Mouse (Mus musculus) limb, embryonic 13.5 days (tissue): ENCODE measurements around the gene Rnf11. TPM values are rescaled to one million over a fixed set of nuclear protein-coding genes. Genes with fewer than 3 reads are reported as not detected.

Experiments used
- ATAC-seq: fragments of 200-750 bp; cut with Nextera tagmentation; 2 replicates; pipeline ENCODE4 v1.8.0; 2017; ENCODE audit warnings: low read depth, moderate number of reproducible peaks, moderate TSS enrichment; ENCODE audit not compliant: low FRiP score
- H3K27ac ChIP-seq: fragments of 300-500 bp; sonication (generic); 2 replicates; pipeline ENCODE4 v1.5.1; 2015; ENCODE audit warnings: inconsistent platforms, mild to moderate bottlenecking, moderate library complexity
- H3K27me3 ChIP-seq: fragments of 300-500 bp; sonication (generic); 2 replicates; pipeline ENCODE4 v1.6.1; 2015; ENCODE audit warnings: mild to moderate bottlenecking, inconsistent platforms
- H3K36me3 ChIP-seq: fragments of 300-500 bp; sonication (generic); 2 replicates; pipeline ENCODE4 v1.6.1; 2015; ENCODE audit warnings: inconsistent platforms, mild to moderate bottlenecking, moderate library complexity
- H3K4me1 ChIP-seq: fragments of 300-500 bp; sonication (generic); 2 replicates; pipeline ENCODE4 v1.6.1; 2015; ENCODE audit warnings: inconsistent platforms
- H3K4me2 ChIP-seq: fragments of 300-500 bp; sonication (generic); replicated peaks from 2 replicates; pipeline ENCODE4 v1.6.1; 2015; ENCODE audit warnings: inconsistent platforms, mild to moderate bottlenecking, moderate library complexity
- H3K4me3 ChIP-seq: fragments of 300-500 bp; sonication (generic); 2 replicates; pipeline ENCODE4 v1.5.1; 2015; ENCODE audit warnings: moderate library complexity, mild to moderate bottlenecking, inconsistent platforms
- H3K9ac ChIP-seq: fragments of 300-500 bp; sonication (generic); 2 replicates; pipeline ENCODE4 v1.6.1; 2015; ENCODE audit warnings: mild to moderate bottlenecking, inconsistent platforms
- H3K9me3 ChIP-seq: fragments of 300-500 bp; sonication (generic); 2 replicates; pipeline ENCODE4 v1.6.1; 2016; ENCODE audit warnings: inconsistent platforms
- WGBS: fragments of 180-500 bp; shearing (Covaris S2); methylation state at CpG from one replicate; pipeline ENCODE4 v1.1.7; 2015; 5-methylcytosine and 5-hydroxymethylcytosine counted together
- polyA plus RNA-seq: library from polyadenylated mRNA; unstranded; fragments of >200 nt; fragmentation: Nextera tagmentation; extraction: Ambion mirVana; gene quantifications from 2 replicates; pipeline ENCODE4 v1.2.1, GENCODE M21; 2015

Gene Rnf11
- polyA plus RNA-seq, 1 experiment from 2014 or later: 47.5 TPM

DNA sequence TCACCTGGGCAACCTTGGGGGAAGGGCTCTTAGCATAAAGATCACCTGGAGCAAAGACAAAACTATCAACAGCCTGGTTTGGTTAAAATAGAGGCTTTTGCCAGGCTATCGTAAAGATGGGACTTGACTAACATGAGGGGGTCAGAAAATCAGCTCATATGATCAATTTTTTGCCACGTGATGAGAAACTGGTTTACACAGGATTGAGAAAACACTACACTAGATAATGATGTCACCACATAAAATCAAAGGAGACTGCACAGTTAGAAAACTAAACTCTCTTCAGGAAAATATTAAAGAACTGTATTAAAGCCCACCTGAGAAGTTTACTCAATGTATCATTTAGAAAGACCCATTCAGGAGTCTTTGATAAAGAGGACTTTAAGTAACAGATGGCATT is 9.4 kb downstream of the Rnf11 start:
- Histone ChIP-seq H3K9ac (peak overlapping the region; percentile 99), H3K9me3 (no peaks in the 10 kb centered on the region), H3K4me1 (peaks cover 6% of the 10 kb centered on the region), H3K4me3 (peak overlapping the region; percentile 91), H3K4me2 (peak overlapping the region; percentile 74), H3K36me3 (peaks cover 14% of the 10 kb centered on the region), H3K27ac (no peak overlapping the region), H3K27me3 (no peaks in the 10 kb centered on the region)
- 53% methylated on average over 2 of the region's 2 CpGs for WGBS
- no peak for ATAC-seq

DNA sequence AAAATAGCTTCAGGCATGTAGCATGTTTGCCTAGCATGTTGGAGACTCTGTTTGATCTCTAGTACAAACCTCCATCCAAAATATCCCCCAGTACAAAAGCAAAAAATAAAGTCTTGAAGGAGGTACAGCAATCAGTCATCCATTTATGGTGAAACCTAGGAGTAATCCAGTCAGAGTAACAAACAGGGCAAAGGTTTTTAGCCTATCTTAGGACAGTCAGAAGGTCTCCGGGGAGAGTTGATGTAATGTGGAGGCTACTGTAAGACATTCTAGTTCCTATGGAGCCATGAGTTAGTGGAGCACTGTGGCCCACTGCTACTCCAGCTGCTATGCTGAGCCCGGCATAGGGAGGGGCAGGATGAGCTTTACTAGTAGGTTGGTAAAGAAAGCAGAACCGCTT is 12.0 kb downstream of the Rnf11 start:
- H3K9me3 ChIP-seq: no peaks in the 10 kb centered on the region
- ATAC-seq: no peak
- H3K4me2 ChIP-seq: no peak overlapping the region
- no peak overlapping the region for H3K4me3 ChIP-seq
- peaks cover 14% of the 10 kb centered on the region for H3K36me3 ChIP-seq
- H3K27me3 ChIP-seq: no peaks in the 10 kb centered on the region
- H3K27ac ChIP-seq: no peak overlapping the region
- H3K4me1 ChIP-seq: peaks cover 6% of the 10 kb centered on the region
- WGBS: 90% methylated on average over 3 of the region's 3 CpGs
- no peak overlapping the region for H3K9ac ChIP-seq

DNA sequence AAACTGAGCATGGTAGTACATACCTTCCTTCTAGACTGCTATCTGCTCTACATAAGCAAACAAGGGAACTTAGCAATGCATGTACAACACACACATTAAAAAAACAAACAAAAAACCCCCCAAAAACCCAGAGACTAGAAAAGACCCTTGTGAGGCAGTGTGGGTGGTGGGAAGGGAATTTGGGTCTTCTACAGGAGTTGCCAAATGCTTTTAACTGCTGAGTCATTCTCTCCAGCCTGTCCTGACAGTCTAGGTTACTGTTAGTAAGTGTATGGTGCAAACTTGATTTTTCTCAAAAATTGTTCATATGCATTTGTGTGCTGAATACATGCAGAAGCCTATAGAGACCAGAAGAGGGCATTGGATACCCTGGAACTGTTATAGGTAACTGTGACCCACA is 12.9 kb downstream of the Rnf11 start:
- no peak overlapping the region for H3K4me3 ChIP-seq
- H3K4me1 ChIP-seq: peaks cover 6% of the 10 kb centered on the region
- H3K36me3 ChIP-seq: peaks cover 14% of the 10 kb centered on the region
- no peak overlapping the region for H3K27ac ChIP-seq
- H3K9ac ChIP-seq: no peak overlapping the region
- no peaks in the 10 kb centered on the region for H3K27me3 ChIP-seq
- H3K9me3 ChIP-seq: no peaks in the 10 kb centered on the region
- H3K4me2 ChIP-seq: no peak overlapping the region
- no peak for ATAC-seq

GRCm38 (mm10) chr4:109467687-109468086 is 16.8 kb downstream of the Rnf11 start:
- H3K4me2 ChIP-seq: no peak overlapping the region
- no peak overlapping the region for H3K9ac ChIP-seq
- H3K4me3 ChIP-seq: no peak overlapping the region
- H3K9me3 ChIP-seq: no peaks in the 10 kb centered on the region
- peaks cover 11% of the 10 kb centered on the region for H3K36me3 ChIP-seq
- no peak overlapping the region for H3K27ac ChIP-seq
- no peaks in the 10 kb centered on the region for H3K4me1 ChIP-seq
- no peaks in the 10 kb centered on the region for H3K27me3 ChIP-seq
- ATAC-seq: no peak

GRCm38 (mm10) chr4:109463892-109464291 is 20.6 kb downstream of the Rnf11 start:
- peaks cover 17% of the 10 kb centered on the region for H3K4me1 ChIP-seq
- no peak overlapping the region for H3K9ac ChIP-seq
- no peak overlapping the region for H3K4me3 ChIP-seq
- H3K4me2 ChIP-seq: no peak overlapping the region
- no peaks in the 10 kb centered on the region for H3K36me3 ChIP-seq
- no peaks in the 10 kb centered on the region for H3K27me3 ChIP-seq
- no peak for ATAC-seq
- no peaks in the 10 kb centered on the region for H3K9me3 ChIP-seq
- no peak overlapping the region for H3K27ac ChIP-seq

DNA sequence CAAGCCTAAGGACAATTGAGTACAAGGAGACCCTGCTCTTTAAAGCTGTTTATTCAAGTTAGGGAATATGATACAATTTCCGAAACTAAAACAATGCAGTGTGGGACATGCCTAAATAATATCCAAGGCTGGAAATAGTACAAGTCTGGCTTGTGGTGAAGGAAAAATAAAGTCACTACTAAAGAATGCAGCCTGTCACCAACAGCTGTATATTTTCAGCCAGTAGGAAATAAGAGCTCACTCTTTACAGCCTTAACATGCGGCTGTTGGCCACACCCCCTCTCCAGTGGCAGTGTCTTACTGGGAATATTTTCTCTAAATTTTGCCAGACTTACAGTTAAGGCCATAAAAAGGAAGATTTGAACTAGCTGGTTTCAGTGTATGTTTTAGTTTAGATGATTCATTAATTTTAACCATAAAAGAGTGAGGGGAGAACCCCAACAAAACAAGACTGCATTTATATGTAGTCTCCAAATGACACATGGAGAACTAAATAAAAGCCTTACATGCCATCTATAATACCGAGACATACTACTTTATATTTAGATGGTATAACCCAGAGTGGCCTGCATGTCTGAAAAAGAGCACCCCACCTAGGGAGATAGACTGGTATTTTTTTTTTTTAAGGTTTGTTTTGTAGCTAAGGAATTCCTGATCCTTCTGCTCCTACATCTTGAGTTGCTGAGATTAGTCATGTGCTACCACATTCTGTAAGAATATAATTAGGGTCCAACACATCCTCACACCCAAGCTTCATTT is 23.9 kb downstream of the Rnf11 start:
- Histone ChIP-seq H3K4me1 (peaks cover 17% of the 10 kb centered on the region), H3K27me3 (no peaks in the 10 kb centered on the region), H3K27ac (peak overlapping the region; percentile 89), H3K4me2 (peak overlapping the region; percentile 23; the same call in 1 of the 2 replicates), H3K9ac (no peak overlapping the region), H3K36me3 (peaks cover 6% of the 10 kb centered on the region), H3K4me3 (no peak overlapping the region), H3K9me3 (no peaks in the 10 kb centered on the region)
- peak; percentile 95 for ATAC-seq
- WGBS: 38% methylated on average over 3 of the region's 3 CpGs

GRCm38 (mm10) chr4:109456821-109457220 is 27.7 kb downstream of the Rnf11 start:
- 86% methylated on average over 6 of the region's 6 CpGs for WGBS

DNA sequence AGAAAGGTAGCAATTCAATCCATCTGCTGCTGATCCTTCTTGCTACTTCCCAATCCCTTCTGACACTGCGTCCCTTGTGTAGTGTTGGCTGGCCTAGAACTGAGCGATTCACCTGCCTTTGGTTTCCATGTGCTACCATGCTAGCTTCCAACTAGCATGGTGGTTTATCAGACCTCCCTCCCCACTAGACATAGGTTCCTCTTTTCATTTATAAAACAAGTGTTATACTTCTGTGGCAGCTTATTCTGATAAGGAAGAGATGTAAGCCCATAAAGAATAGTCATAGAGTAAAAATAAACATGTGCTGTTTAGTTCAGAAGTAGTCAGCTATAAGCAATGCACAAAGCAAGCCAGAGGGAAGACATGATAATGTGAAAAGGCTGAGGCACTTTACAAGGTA is 36.0 kb downstream of the Rnf11 start:
- H3K27ac ChIP-seq: no peak overlapping the region
- H3K9ac ChIP-seq: no peak overlapping the region
- H3K4me1 ChIP-seq: no peaks in the 10 kb centered on the region
- H3K9me3 ChIP-seq: no peaks in the 10 kb centered on the region
- peaks cover 41% of the 10 kb centered on the region for H3K36me3 ChIP-seq
- no peak for ATAC-seq
- H3K4me2 ChIP-seq: no peak overlapping the region
- H3K27me3 ChIP-seq: no peaks in the 10 kb centered on the region
- no peak overlapping the region for H3K4me3 ChIP-seq
- 96% methylated on average over 2 of the region's 2 CpGs for WGBS

More at GRCm38 (mm10) chr4:109456821-109457220, 27.7 kb downstream of the Rnf11 start:
- H3K27me3 ChIP-seq: no peaks in the 10 kb centered on the region
- no peak overlapping the region for H3K9ac ChIP-seq
- peaks cover 17% of the 10 kb centered on the region for H3K4me1 ChIP-seq
- H3K27ac ChIP-seq: no peak overlapping the region
- peaks cover 23% of the 10 kb centered on the region for H3K36me3 ChIP-seq
- H3K4me3 ChIP-seq: no peak overlapping the region
- no peak for ATAC-seq
- H3K4me2 ChIP-seq: no peak overlapping the region
- no peaks in the 10 kb centered on the region for H3K9me3 ChIP-seq

DNA sequence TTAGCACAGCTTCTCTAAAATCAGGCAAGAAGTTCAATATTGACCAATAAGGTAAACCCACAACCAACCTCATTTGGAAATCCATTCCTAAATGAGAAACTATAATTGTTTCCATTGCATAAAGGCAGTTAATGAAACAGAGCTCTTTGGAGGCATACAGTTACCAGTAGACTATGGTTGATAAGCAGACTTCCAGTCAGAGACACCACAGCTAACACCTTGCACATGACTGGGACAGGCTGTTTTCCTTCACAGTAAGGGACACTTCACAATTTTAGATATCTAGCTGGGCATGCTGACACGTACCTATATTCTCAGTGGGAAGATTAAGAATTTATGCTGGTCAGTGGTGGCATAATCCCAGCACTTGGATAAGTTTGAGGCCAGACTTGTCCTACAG is 38.6 kb downstream of the Rnf11 start:
- no peak for ATAC-seq
- Histone ChIP-seq H3K36me3 (peaks cover 41% of the 10 kb centered on the region), H3K4me1 (no peaks in the 10 kb centered on the region), H3K27ac (no peak overlapping the region), H3K4me2 (no peak overlapping the region), H3K9ac (no peak overlapping the region), H3K27me3 (no peaks in the 10 kb centered on the region), H3K9me3 (no peaks in the 10 kb centered on the region), H3K4me3 (no peak overlapping the region)
- WGBS: 76% methylated on average over 1 of the region's 1 CpGs

- no peak for ATAC-seq
- Histone ChIP-seq H3K36me3 (peaks cover 36% of the 10 kb centered on the region), H3K4me2 (no peak overlapping the region), H3K4me3 (no peak overlapping the region), H3K4me1 (no peaks in the 10 kb centered on the region), H3K27ac (no peak overlapping the region), H3K9me3 (no peaks in the 10 kb centered on the region), H3K9ac (no peak overlapping the region), H3K27me3 (no peaks in the 10 kb centered on the region)
- WGBS: 79% methylated on average over 2 of the region's 2 CpGs
Measured at GRCm38 (mm10) chr4:109445397-109445796, 39.1 kb downstream of the Rnf11 start.

- Histone ChIP-seq H3K36me3 (peaks cover 33% of the 10 kb centered on the region), H3K9me3 (no peaks in the 10 kb centered on the region), H3K4me1 (no peaks in the 10 kb centered on the region), H3K27me3 (no peaks in the 10 kb centered on the region), H3K9ac (no peak overlapping the region), H3K27ac (no peak overlapping the region), H3K4me2 (no peak overlapping the region), H3K4me3 (no peak overlapping the region)
- 59% methylated on average over 2 of the region's 2 CpGs for WGBS
- no peak for ATAC-seq
Measured at GRCm38 (mm10) chr4:109444951-109445350, 39.6 kb downstream of the Rnf11 start.

DNA sequence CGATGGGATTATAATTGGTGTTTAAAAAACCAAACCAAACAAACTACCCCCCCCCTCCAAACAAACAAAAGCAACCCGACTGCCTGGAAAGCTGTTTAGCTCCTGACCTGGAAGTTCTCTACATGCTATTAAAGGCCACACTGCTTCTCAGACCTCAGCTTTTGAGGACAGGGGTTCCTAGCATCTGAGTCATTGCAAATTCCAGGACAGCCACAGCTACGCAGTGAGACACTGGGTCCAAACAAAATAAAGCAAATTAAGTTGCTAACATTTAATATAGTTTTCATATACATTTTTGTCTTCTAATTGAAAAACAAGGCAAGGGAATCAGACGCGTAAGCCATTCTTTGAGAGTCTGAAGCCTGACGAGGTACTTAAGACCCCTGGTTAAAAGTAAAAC is 40.1 kb downstream of the Rnf11 start:
- no peak for ATAC-seq
- WGBS: 77% methylated on average over 6 of the region's 6 CpGs
- Histone ChIP-seq H3K9ac (no peak overlapping the region), H3K27me3 (no peaks in the 10 kb centered on the region), H3K9me3 (no peaks in the 10 kb centered on the region), H3K4me2 (no peak overlapping the region), H3K4me3 (no peak overlapping the region), H3K27ac (no peak overlapping the region), H3K36me3 (peaks cover 30% of the 10 kb centered on the region), H3K4me1 (no peaks in the 10 kb centered on the region)

DNA sequence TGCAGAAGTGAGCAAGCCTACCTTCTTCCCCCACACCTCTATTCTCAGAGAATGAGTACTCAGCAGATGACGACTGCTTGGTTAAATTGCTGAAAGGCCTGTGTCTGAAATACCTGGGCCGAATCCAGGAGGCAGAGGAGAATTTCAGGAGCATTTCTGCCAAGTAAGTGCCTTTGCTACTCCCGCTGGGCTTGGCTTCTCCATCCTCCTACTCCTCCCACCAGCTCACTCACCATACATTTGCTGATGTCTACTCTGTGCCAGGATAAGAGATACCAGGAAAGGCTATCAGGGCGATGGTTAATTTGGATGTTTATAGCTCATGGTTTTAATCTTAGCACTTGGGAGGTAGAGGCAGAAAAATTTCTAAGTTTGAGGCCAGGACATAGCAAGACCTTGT is 41.9 kb downstream of the Rnf11 start:
- H3K27me3 ChIP-seq: no peaks in the 10 kb centered on the region
- no peak overlapping the region for H3K27ac ChIP-seq
- WGBS: 84% methylated on average over 4 of the region's 4 CpGs
- H3K4me1 ChIP-seq: no peaks in the 10 kb centered on the region
- no peak overlapping the region for H3K4me3 ChIP-seq
- no peak overlapping the region for H3K4me2 ChIP-seq
- no peak overlapping the region for H3K9ac ChIP-seq
- H3K36me3 ChIP-seq: peaks cover 24% of the 10 kb centered on the region
- H3K9me3 ChIP-seq: no peaks in the 10 kb centered on the region
- no peak for ATAC-seq
